Mouse (Mus musculus) midbrain, embryonic 12.5 days (tissue): Measurements from ENCODE around the gene Rtl5. TPM values are rescaled to one million over a fixed set of nuclear protein-coding genes. Genes with fewer than 3 reads are reported as not detected.
"Not testable (repeated sequence)": the region's sequence is repeated elsewhere in the genome, so short reads cannot be mapped to it uniquely, and the experiment has no call there.

Source experiments
- ATAC-seq: fragments of 200-750 bp; cut with Nextera tagmentation; 2 replicates; pipeline ENCODE4 v1.8.0; 2017; ENCODE audit warnings: low read depth, moderate TSS enrichment, moderate library complexity; ENCODE audit not compliant: low FRiP score
- H3K27ac ChIP-seq: fragments of 300-500 bp; sonication (generic); replicated peaks from 2 replicates; pipeline ENCODE4 v1.5.1; 2016; ENCODE audit warnings: mild to moderate bottlenecking
- H3K27me3 ChIP-seq: fragments of 300-500 bp; sonication (generic); 2 replicates; pipeline ENCODE4 v1.6.1; 2016; ENCODE audit warnings: mild to moderate bottlenecking
- H3K36me3 ChIP-seq: fragments of 300-500 bp; sonication (generic); 2 replicates; pipeline ENCODE4 v1.6.1; 2016
- H3K4me1 ChIP-seq: fragments of 300-500 bp; sonication (generic); 2 replicates; pipeline ENCODE4 v1.6.1; 2016
- H3K4me2 ChIP-seq: fragments of 300-500 bp; sonication (generic); replicated peaks from 2 replicates; pipeline ENCODE4 v1.6.1; 2016; ENCODE audit warnings: mild to moderate bottlenecking, moderate library complexity
- H3K4me3 ChIP-seq: fragments of 300-500 bp; sonication (generic); 2 replicates; pipeline ENCODE4 v1.5.1; 2016; ENCODE audit warnings: mild to moderate bottlenecking
- H3K9ac ChIP-seq: fragments of 300-500 bp; sonication (generic); replicated peaks from 2 replicates; pipeline ENCODE4 v1.6.1; 2016; ENCODE audit warnings: mild to moderate bottlenecking, moderate library complexity
- H3K9me3 ChIP-seq: fragments of 300-500 bp; sonication (generic); 2 replicates; pipeline ENCODE4 v1.6.1; 2016; ENCODE audit warnings: mild to moderate bottlenecking
- WGBS: fragments of 180-500 bp; shearing (Covaris S2); methylation state at CpG from one replicate; pipeline ENCODE4 v1.1.7; 2016; 5-methylcytosine and 5-hydroxymethylcytosine counted together
- polyA plus RNA-seq: library from polyadenylated mRNA; unstranded; fragments of >200 nt; fragmentation: Nextera tagmentation; extraction: Ambion mirVana; gene quantifications from 2 replicates; pipeline ENCODE4 v1.2.1, GENCODE M21; 2016

The Rtl5 gene
- polyA plus RNA-seq: 6.2 and 6.5 TPM in 2 replicates

GRCm38 (mm10) chrX:102070591-102071471 is at the start of gene Rtl5:
Rtl5 (minus strand) TSS chrX:102071304.
- peaks cover 38% of the 10 kb centered on the region for H3K4me1 ChIP-seq
- H3K9ac ChIP-seq: peak within 1 kb of the TSS; percentile 64
- H3K9me3 ChIP-seq: no peaks in the 10 kb centered on the region
- WGBS: 20% methylated on average over 59 of the region's 61 CpGs
- peak within 1 kb of the TSS; percentile 61 for H3K4me2 ChIP-seq
- peak; percentile 93 for ATAC-seq
- no peaks in the 10 kb centered on the region for H3K36me3 ChIP-seq
- H3K4me3 ChIP-seq: peak within 1 kb of the TSS; percentile 54
- peaks cover 45% of the 10 kb centered on the region for H3K27me3 ChIP-seq
- H3K27ac ChIP-seq: peak within 1 kb of the TSS; percentile 78

GRCm38 (mm10) chrX:102119042-102119864 is 48.1 kb upstream of the Rtl5 start, which contains the start of gene Pin4:
Pin4 (plus strand) TSS chrX:102119447.
- H3K4me3 ChIP-seq: peak within 1 kb of the TSS; percentile 62
- WGBS: 17% methylated on average over 30 of the region's 30 CpGs

GRCm38 (mm10) chrX:102115676-102116075 is 44.6 kb upstream of the Rtl5 start:
- Histone ChIP-seq H3K27ac (0 out of 2 replicates have a peak overlapping the region, but pooled peaks have one; percentile 49), H3K4me3 (no peak overlapping the region), H3K9me3 (no peaks in the 10 kb centered on the region), H3K36me3 (no peaks in the 10 kb centered on the region), H3K4me1 (no peaks in the 10 kb centered on the region), H3K27me3 (peaks cover 12% of the 10 kb centered on the region; the same call in 1 of the 2 replicates), H3K9ac (no peak overlapping the region), H3K4me2 (no peak overlapping the region)
- no peak for ATAC-seq
- WGBS: 37% methylated on average over 4 of the region's 4 CpGs

More at GRCm38 (mm10) chrX:102119042-102119864, 48.1 kb upstream of the Rtl5 start, which contains the start of gene Pin4:
- Histone ChIP-seq H3K9me3 (no peaks in the 10 kb centered on the region), H3K4me1 (no peaks in the 10 kb centered on the region), H3K36me3 (peaks cover 19% of the 10 kb centered on the region), H3K27me3 (peaks cover 4% of the 10 kb centered on the region; the same call in 1 of the 2 replicates), H3K9ac (peak within 1 kb of the TSS; percentile 67), H3K4me2 (peak within 1 kb of the TSS; percentile 61), H3K27ac (peak within 1 kb of the TSS; percentile 66)
- ATAC-seq: peak; percentile 99

- not testable (repeated sequence) for H3K9me3 ChIP-seq, H3K9ac ChIP-seq, H3K27ac ChIP-seq, H3K4me2 ChIP-seq, H3K36me3 ChIP-seq, ATAC-seq, H3K4me1 ChIP-seq, H3K4me3 ChIP-seq
- 88% methylated on average over 5 of the region's 5 CpGs for WGBS
- peaks cover 15% of the 10 kb centered on the region; the same call in 1 of the 2 replicates for H3K27me3 ChIP-seq
Observed at GRCm38 (mm10) chrX:102109349-102109748, 38.2 kb upstream of the Rtl5 start.

- 64% methylated on average over 2 of the region's 2 CpGs for WGBS
- not testable (repeated sequence) for H3K36me3 ChIP-seq, H3K4me1 ChIP-seq, H3K27ac ChIP-seq, H3K4me3 ChIP-seq, H3K9me3 ChIP-seq, ATAC-seq, H3K9ac ChIP-seq, H3K4me2 ChIP-seq
- peaks cover 16% of the 10 kb centered on the region for H3K27me3 ChIP-seq
Observed at GRCm38 (mm10) chrX:102103830-102104229, 32.7 kb upstream of the Rtl5 start.

GRCm38 (mm10) chrX:102101886-102102285 is 30.8 kb upstream of the Rtl5 start:
- Histone ChIP-seq H3K36me3 (no peaks in the 10 kb centered on the region), H3K9me3 (no peaks in the 10 kb centered on the region), H3K4me2 (no peak overlapping the region), H3K27ac (no peak overlapping the region), H3K4me3 (no peak overlapping the region), H3K4me1 (no peaks in the 10 kb centered on the region), H3K9ac (no peak overlapping the region), H3K27me3 (peaks cover 16% of the 10 kb centered on the region)
- ATAC-seq: no peak
- WGBS: 63% methylated on average over 7 of the region's 7 CpGs

- Histone ChIP-seq H3K27me3 (peaks cover 26% of the 10 kb centered on the region), H3K4me3 (no peak overlapping the region), H3K27ac (no peak overlapping the region), H3K9me3 (no peaks in the 10 kb centered on the region), H3K4me2 (no peak overlapping the region), H3K36me3 (no peaks in the 10 kb centered on the region), H3K9ac (no peak overlapping the region), H3K4me1 (no peaks in the 10 kb centered on the region)
- no peak for ATAC-seq
- 77% methylated on average over 7 of the region's 7 CpGs for WGBS
Observed at GRCm38 (mm10) chrX:102094381-102094904, 23.3 kb upstream of the Rtl5 start.

- H3K4me2 ChIP-seq: no peak overlapping the region
- no peaks in the 10 kb centered on the region for H3K9me3 ChIP-seq
- WGBS: 71% methylated on average over 3 of the region's 3 CpGs
- no peak overlapping the region for H3K27ac ChIP-seq
- no peak overlapping the region for H3K4me3 ChIP-seq
- H3K9ac ChIP-seq: no peak overlapping the region
- peaks cover 35% of the 10 kb centered on the region for H3K27me3 ChIP-seq
- no peak for ATAC-seq
- H3K4me1 ChIP-seq: no peaks in the 10 kb centered on the region
- H3K36me3 ChIP-seq: no peaks in the 10 kb centered on the region
Observed at GRCm38 (mm10) chrX:102090605-102091004, 19.5 kb upstream of the Rtl5 start.

GRCm38 (mm10) chrX:102085798-102086443 is 14.8 kb upstream of the Rtl5 start:
- H3K36me3 ChIP-seq: no peaks in the 10 kb centered on the region
- ATAC-seq: no peak
- H3K27me3 ChIP-seq: peaks cover 41% of the 10 kb centered on the region
- peaks cover 17% of the 10 kb centered on the region for H3K4me1 ChIP-seq
- H3K4me2 ChIP-seq: no peak overlapping the region
- H3K9me3 ChIP-seq: no peaks in the 10 kb centered on the region
- 87% methylated on average over 8 of the region's 8 CpGs for WGBS
- no peak overlapping the region for H3K27ac ChIP-seq
- H3K4me3 ChIP-seq: no peak overlapping the region
- H3K9ac ChIP-seq: no peak overlapping the region

GRCm38 (mm10) chrX:102082340-102082739 is 11.2 kb upstream of the Rtl5 start:
- H3K27me3 ChIP-seq: peaks cover 51% of the 10 kb centered on the region
- no peaks in the 10 kb centered on the region for H3K36me3 ChIP-seq
- no peak overlapping the region for H3K4me3 ChIP-seq
- peak overlapping the region; percentile 92 for H3K27ac ChIP-seq
- H3K4me1 ChIP-seq: peaks cover 19% of the 10 kb centered on the region
- peak overlapping the region; percentile 22 for H3K4me2 ChIP-seq
- 16% methylated on average over 5 of the region's 5 CpGs for WGBS
- ATAC-seq: peak; percentile 20; the same call in 1 of the 2 replicates
- no peaks in the 10 kb centered on the region for H3K9me3 ChIP-seq
- 0 out of 2 replicates have a peak overlapping the region, but pooled peaks have one; percentile 24 for H3K9ac ChIP-seq

GRCm38 (mm10) chrX:102081573-102082279 is 10.6 kb upstream of the Rtl5 start:
- no peaks in the 10 kb centered on the region for H3K36me3 ChIP-seq
- H3K4me1 ChIP-seq: peaks cover 19% of the 10 kb centered on the region
- ATAC-seq: peak; percentile 95
- H3K27me3 ChIP-seq: peaks cover 48% of the 10 kb centered on the region
- H3K9me3 ChIP-seq: no peaks in the 10 kb centered on the region
- H3K27ac ChIP-seq: peak overlapping the region; percentile 92
- H3K4me3 ChIP-seq: no peak overlapping the region
- peak overlapping the region; percentile 22 for H3K4me2 ChIP-seq
- H3K9ac ChIP-seq: 0 out of 2 replicates have a peak overlapping the region, but pooled peaks have one; percentile 24
- WGBS: 32% methylated on average over 7 of the region's 7 CpGs
